Mouse (Mus musculus): Measurements from ENCODE around the gene Ube2b.

Gene Ube2b

DNA sequence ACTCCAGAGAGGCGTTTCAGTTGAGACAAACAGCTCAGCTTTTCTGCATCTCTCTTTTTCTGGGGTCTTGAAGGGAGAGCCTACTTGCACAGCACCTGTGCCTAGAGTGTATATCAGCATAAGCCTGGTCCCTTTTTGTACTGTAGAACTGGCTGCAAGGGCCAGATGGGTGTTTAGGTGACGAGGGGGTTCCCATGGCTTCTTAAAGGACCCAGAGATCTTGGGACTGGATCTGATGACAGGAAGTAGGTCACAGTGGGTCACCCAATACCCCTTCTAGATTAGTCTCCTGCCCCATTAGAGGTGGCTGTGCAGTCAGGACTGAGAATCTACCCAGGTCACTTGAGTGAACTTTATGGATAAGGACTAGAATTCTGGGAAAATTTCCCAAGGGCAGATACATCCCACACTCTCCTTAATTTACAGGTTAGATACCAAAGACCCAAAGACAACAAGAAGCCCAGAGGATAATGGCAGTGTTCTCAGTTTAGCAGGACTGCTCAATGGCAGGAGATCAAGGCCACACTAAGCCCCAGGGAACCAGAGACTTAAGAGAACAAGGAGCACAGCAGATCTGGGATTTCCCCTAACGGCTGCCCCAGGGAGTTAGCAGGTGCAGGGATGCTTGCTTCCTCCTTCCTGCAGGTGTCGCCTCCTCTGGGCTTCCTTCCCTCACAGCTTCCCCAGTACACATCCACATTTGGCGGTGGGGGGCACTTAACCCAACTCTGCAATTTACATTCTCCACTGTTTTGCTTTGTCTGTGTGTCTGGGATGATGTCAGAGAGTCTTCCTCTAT lies 64.7 kb downstream of the Ube2b start:
- no peak for DNase-seq (ENCODE audit: low read depth)
